Mouse (Mus musculus): Measurements from ENCODE around the gene Nkx3-2.

Gene Nkx3-2

DNA sequence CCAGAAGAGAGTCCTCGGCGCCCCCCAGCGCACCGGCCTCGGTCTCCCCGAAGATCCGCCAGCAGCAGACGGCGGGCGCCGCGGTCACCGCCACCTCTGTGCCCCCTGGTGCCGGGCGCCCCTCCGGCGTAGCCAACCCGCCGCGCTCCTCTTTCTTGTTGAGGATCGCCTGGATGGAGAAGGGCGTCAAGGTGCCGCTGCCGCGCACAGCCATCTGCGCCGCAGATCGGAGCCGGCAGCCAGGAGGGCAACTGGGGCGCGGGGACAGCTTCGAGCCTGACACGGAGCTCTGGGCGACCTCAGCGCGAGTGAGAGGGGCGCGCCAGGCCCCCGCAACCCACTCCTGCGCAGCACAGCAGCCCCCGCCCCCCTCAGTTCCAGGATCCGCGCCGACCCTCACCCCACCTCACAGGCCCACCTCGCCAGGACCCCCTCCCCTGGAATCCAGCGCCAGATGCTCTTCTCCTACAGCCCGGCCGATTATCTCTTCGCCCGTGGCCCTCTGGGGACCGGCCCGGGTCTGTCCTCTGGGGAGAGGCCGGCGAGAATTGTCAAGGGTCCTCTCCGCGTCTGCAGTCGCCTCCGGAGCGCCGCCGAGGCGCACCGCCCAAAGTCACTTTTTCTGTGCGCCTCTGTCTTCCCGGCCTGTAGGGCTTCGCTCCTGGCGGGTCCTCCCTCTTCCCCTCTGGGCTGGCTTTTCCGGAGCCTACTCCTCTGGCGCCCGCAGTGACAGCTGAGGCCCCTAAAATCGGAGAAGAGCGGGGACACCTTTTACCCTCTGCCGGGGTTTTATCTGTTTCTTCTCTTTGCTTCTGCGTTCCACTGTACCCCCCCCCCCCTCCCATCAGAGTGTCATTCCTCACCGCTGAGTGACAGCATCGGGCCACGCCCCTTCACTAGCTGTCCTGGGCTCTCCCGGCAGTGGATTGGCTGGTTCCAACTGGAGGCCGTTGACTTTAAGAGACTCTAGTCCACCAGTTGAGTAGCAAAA, at the start of gene Nkx3-2:
TSS of gene Nkx3-2 (minus strand) at position 771 of the 991 bp plus-strand sequence.
- no peak for DNase-seq (ENCODE audit: low spot score)

DNA sequence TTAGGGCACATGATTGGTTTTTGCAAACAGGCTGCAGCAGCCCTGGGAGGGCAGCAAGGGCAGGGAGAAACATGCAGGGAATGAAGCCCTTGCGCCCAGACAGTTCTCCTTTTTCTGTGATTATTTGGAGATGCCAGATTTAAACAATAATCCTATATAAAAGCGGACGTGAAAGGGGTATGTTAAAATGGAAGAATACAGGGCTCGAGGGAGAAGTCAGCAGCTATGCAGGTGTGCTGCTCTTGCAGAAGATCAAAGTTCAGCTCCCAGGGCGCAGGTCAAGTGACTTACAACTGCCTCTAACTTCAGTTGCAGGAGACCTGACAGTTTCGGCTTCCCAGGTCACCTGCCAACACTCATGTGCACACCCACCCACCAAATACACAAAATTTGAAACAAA, 48.2 kb upstream of the Nkx3-2 start:
- DNase-seq (ENCODE audit: low spot score) = no peak

- DNase-seq (ENCODE audit: low spot score) = no peak
These were observed 47.0 kb upstream of the Nkx3-2 start for GRCm38 (mm10) chr5:41811279-41811678.

- no peak for DNase-seq (ENCODE audit: low spot score)
These were observed 43.1 kb upstream of the Nkx3-2 start for GRCm38 (mm10) chr5:41807383-41807782.

DNA sequence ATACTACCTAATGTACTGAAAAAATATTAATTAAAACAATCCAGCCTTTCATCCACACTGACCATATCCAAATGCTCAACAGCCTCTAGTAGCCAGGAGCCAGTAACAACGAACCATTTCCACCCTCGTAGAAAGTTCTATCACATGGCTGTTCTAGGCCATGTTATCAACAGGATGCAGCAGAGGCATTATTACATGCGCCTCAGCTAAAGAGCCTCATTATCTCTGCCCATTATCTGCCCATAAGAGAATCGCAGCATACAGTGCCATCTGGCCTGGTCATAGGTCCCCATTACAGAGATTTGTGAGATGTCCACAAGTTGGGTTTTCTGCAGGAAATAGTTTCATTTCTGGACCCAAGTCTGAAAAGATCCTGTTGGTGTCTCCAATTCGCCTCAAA, 41.9 kb upstream of the Nkx3-2 start:
- no peak for DNase-seq (ENCODE audit: low spot score)

DNA sequence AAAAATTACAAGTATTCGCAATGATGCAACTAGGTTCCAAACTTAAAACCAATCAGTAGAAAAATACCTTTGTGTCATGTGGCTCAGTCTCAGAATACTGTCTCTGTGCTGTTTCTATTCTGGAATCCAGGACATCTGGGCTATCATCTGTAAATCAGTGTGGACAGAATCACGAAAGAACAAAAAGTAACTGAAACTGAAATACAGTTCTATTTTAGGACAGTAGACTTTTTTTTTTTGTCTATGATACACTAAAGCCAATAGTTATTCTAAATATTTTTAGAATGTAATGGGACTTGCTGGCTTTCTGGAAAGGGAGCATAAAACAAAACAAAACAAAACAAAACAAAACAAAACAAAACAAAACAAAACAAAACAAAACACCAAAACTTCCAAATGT, 40.8 kb upstream of the Nkx3-2 start:
- DNase-seq (ENCODE audit: low spot score) = no peak

GRCm38 (mm10) chr5:41804643-41805042, 40.3 kb upstream of the Nkx3-2 start:
- DNase-seq (ENCODE audit: low spot score) = no peak

DNA sequence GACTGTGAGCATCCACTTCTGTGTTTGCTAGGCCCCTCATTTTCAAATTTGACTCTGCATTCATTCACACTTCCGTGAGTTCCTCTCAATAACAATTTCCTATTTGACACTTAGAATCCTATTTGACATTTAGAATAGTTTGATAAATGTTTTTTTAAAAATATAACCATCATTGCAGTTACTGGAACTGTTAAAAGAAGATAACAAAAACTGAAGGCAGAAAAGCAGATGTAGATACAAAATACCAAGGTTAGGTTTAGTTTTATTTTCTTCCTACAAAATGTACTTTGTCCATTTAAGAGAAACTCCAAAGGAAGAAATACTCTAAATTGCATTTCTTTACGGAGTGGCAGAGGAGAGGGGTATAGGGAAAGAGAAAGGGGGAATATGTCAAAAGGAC, 37.3 kb upstream of the Nkx3-2 start:
- DNase-seq (ENCODE audit: low spot score) = no peak

GRCm38 (mm10) chr5:41794434-41794833, 30.1 kb upstream of the Nkx3-2 start:
- DNase-seq (ENCODE audit: low spot score) = no peak

GRCm38 (mm10) chr5:41790517-41790916, 26.2 kb upstream of the Nkx3-2 start:
- no peak for DNase-seq (ENCODE audit: low spot score)

DNA sequence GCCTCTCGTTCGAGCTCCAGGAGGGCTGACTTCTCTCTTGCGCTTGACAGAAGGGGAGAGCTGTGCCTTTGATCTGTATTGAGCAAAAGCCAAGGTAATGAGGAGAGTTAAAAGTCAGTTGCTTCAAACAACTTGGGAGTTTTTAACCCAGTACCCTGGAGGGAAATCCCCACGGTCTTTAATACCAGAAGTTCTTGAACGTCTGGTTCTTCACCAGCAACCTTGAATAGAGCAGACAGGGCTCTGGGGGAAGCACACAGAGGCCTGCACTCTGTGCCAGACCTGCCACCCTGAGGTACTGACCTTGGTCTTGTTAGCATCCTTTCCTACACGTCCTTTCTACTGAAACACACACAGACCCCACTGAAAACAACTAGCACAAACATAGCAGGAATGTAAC, 24.6 kb upstream of the Nkx3-2 start:
- no peak for DNase-seq (ENCODE audit: low spot score)

DNA sequence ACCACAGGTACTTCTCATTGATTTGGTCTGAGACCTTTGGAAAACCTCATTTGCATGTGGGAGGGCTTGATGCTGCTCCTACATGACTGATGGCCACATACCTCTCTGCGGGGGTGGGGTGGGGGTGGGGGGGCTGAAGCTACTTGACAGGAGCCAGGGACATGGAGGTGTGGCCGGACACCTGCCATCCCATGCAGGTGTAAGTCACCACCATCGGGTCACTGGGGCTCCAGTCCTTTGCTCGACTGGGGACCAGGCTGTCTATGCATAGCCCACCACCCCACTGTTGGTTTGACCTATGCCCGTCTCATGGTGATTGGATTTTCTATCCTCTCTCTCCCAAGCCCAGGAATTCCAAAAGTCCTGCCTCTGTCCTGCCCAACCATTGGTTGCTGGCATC, 17.6 kb upstream of the Nkx3-2 start:
- no peak for DNase-seq (ENCODE audit: low spot score)

DNA sequence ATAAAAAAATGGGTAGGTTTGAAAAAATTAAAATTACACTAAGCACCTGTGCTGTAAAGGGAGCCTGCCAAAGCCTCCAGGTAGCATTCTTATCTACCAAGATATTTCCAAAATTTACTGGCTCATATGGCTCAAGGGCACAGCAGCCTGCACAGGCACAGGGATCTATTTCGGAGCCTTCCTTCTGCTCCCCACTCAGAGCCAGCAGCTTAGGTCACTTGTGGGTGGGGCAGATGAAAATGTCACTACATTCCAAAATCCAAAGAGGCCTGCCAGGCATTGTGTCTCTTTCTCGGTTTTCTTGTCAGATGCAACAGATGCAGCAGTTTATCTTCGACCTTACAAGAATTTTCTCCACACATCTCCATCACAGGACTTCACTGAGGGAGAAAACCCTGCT, 15.7 kb upstream of the Nkx3-2 start:
- DNase-seq (ENCODE audit: low spot score) = no peak

GRCm38 (mm10) chr5:41775728-41776127, 11.4 kb upstream of the Nkx3-2 start:
- no peak for DNase-seq (ENCODE audit: low spot score)

GRCm38 (mm10) chr5:41775273-41775672, 11.0 kb upstream of the Nkx3-2 start:
- no peak for DNase-seq (ENCODE audit: low spot score)

DNA sequence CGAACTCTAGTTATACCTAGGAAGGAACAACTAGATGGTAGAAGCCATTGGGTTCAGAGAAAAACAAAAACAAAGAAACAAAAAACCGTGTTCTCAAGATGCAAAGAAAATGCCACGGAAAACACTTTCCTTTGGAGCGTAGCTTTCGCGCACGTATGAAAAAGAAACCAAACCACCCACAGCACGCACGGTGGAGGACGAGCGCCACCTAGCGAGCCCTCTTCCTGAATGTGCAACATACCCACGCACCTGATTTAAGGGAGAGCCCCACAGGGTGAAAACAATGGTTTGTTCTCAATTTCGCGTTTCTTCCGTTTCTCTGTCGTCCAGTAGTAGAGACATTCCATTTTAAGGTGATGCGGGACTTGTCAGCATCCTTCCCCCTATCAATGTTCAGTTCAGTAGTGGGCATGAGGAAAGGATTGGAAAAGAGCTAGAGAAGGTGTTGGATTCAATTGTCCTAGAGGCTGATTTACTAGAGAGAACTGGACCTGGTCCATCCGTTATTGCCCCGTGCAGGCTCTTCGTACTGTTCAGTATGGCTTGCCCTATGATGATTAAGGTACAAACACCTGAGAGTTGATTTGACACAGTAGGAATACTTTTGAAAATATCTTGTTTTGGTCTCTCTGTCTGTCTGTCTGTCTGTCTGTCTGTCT, 4.2 kb upstream of the Nkx3-2 start:
- DNase-seq (ENCODE audit: low spot score) = peak; percentile 69

DNA sequence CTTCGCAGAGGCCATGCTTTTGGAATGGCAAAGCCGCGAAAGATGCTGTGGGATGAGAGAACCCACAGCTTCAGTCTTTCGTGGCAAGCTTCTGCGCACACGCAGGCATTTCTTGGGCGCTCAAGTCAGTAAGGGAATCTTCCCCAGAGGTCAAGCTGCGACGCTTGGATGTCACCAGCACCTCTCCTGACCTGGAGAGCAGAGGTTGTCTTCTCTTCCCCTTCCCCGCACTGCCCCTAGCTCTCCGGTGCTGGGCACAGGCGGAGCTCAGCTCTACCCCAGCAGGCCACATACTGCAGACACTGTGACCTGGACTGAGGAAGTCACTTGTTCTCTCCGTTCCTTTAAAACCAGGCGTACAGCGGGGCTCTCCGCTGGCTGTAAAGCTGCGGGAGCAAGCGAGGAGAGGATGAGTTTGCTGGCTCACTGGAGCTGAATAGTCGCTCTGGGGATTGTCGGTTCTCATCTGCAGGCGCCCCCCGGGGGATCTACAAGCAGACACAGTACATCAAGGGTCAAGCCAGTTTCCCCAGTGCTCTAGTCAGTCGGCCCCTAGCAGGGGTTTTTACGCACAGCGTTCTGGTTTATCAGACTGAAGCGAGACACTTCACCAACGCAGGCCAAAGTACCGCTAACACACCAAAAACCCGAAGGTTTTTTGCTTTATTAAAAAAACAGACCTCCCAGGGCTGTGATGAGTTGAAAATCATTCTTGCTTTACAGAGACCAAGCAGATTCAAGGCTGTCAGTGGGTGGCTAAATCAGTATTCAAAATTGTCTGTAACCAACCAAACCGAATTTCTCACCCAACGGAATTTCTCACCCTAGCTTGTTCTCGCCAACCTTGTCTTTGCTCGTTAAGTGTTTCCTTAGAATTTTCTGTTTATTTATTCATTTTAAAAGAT, 3.2 kb upstream of the Nkx3-2 start:
- DNase-seq (ENCODE audit: low spot score) = no peak

DNA sequence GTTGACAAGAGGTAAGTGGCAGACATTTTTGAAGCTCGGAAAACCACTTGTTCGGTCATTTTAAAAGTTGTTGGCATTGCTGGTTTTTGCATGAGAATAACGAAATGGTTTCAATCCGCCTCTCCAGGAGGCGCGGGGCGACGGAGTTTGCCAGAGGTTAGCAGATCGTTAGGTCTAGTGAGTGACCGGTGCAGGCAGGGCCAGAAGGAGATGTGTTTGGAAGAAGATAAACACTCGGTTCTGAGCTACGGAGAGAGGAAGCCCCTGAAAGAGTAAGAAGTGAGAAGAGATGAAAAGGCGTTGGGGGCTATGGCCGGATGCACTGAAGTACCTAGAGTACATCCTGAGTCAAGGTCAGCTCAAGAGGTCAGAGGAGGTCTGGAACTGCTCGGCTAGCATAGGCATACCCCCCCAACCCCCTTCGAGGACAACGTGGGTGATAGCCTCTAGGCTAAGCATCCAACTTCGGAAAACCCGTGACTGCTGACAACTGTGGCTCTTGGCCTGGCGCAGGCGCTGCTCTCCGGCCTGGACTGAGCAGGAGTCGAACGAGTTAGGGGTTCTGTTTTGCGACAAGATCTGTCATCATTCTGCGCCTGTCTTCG, 2.2 kb upstream of the Nkx3-2 start:
- no peak for DNase-seq (ENCODE audit: low spot score)

DNA sequence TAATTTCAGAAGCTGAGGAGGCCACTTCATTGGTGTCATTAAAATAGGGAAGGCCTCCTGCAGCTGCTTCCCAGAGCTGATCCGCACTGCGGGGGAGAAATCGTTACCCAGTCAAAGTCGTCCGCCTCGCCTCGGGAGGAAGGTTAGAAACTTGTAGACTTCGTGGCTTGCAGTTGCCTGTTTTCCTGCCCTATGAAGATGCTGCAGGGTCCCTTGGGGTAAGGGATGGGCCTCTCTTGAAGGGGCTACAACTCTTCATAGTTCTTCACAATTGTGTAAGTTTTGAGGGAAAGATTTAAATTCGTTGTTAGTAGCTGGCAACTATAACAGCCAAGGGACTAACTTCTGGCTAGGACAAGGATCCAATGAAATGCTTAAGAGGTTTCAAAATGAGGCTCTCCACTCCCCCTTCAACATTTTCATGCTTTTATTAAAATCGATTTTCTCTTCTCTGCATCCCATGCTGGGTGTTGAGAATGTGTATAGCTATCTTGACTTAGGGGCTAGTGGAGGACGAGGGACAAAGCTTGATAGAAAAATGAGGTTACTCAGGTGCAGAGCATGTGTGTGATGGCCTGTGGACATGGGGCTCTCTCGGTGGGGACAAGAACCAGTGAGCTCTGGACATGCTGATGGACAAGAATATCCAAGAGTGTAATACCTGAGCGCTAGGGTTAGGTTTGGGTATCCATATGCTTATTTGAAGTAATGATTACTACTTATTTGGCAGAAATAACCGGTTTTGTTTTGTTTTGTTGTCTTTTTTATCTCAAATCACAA, 1.5 kb upstream of the Nkx3-2 start:
- no peak for DNase-seq (ENCODE audit: low spot score)

- DNase-seq (ENCODE audit: low spot score) = no peak
These were observed 1.2 kb downstream of the Nkx3-2 start for GRCm38 (mm10) chr5:41762947-41763730.
